Mouse (Mus musculus): ENCODE data around the gene Plxna2. TPM values are rescaled to one million over a fixed set of nuclear protein-coding genes. Genes with fewer than 3 reads are reported as not detected.

The Plxna2 gene
- total and polyA plus RNA-seq, 2 experiments, result 6.7 to 8.6 TPM

- Histone ChIP-seq H3K4me3 (ENCODE audit: insufficient read depth, low read depth, low read length) (no peak overlapping the region), H3K27me3 (ENCODE audit: control insufficient read depth, insufficient read depth, low read length) (no peaks in the 10 kb centered on the region), H3K4me1 (ENCODE audit: control insufficient read depth, insufficient read depth, low read length) (no peaks in the 10 kb centered on the region), H3K27ac (replicated peaks; ENCODE audit: insufficient read depth, low read depth, low read length) (no peak overlapping the region), H3K79me2 (ENCODE audit: control insufficient read depth, insufficient read depth, low read length) (no peaks in the 10 kb centered on the region), H3K9ac (ENCODE audit: low read depth, low read length) (no peak overlapping the region), H3K36me3 (ENCODE audit: control insufficient read depth, insufficient read depth, low read length) (no peaks in the 10 kb centered on the region)
- no peak for DNase-seq (ENCODE audit: extremely low read depth, low read depth, low spot score)
- 67% methylated on average over 3 of the region's 3 CpGs for WGBS
- TF ChIP-seq CTCF (IDR thresholded peaks at IDR 0.05; ENCODE audit: low read depth, low read length) (no peak), POLR2A (IDR thresholded peaks at IDR 0.05; ENCODE audit: extremely low read depth, insufficient read depth, low read length) (no peak)
These were observed 218.2 kb downstream of the Plxna2 start for GRCm38 (mm10) chr1:194836182-194836581.

- TF ChIP-seq POLR2A (IDR thresholded peaks at IDR 0.05; ENCODE audit: extremely low read depth, insufficient read depth, low read length) (no peak), CTCF (IDR thresholded peaks at IDR 0.05; ENCODE audit: low read depth, low read length) (no peak)
- Histone ChIP-seq H3K9ac (ENCODE audit: low read depth, low read length) (no peak overlapping the region), H3K79me2 (ENCODE audit: control insufficient read depth, insufficient read depth, low read length) (no peaks in the 10 kb centered on the region), H3K4me1 (ENCODE audit: control insufficient read depth, insufficient read depth, low read length) (no peaks in the 10 kb centered on the region), H3K27me3 (ENCODE audit: control insufficient read depth, insufficient read depth, low read length) (no peaks in the 10 kb centered on the region), H3K36me3 (ENCODE audit: control insufficient read depth, insufficient read depth, low read length) (no peaks in the 10 kb centered on the region), H3K4me3 (ENCODE audit: insufficient read depth, low read depth, low read length) (no peak overlapping the region), H3K27ac (replicated peaks; ENCODE audit: insufficient read depth, low read depth, low read length) (no peak overlapping the region)
- no peak for DNase-seq (ENCODE audit: extremely low read depth, low read depth, low spot score)
- 89% methylated on average over 4 of the region's 4 CpGs for WGBS
These were observed 218.7 kb downstream of the Plxna2 start for GRCm38 (mm10) chr1:194836671-194837070.

GRCm38 (mm10) chr1:194839230-194839910 lies 221.4 kb downstream of the Plxna2 start:
- H3K27me3 ChIP-seq (ENCODE audit: control insufficient read depth, insufficient read depth, low read length), result no peaks in the 10 kb centered on the region
- no peak overlapping the region for H3K9ac ChIP-seq (ENCODE audit: low read depth, low read length)
- no peaks in the 10 kb centered on the region for H3K79me2 ChIP-seq (ENCODE audit: control insufficient read depth, insufficient read depth, low read length)
- DNase-seq (ENCODE audit: extremely low read depth, low read depth, low spot score), result peak; percentile 24
- no peaks in the 10 kb centered on the region for H3K36me3 ChIP-seq (ENCODE audit: control insufficient read depth, insufficient read depth, low read length)
- 5% methylated on average over 1 of the region's 1 CpGs for WGBS
- no peaks in the 10 kb centered on the region for H3K4me1 ChIP-seq (ENCODE audit: control insufficient read depth, insufficient read depth, low read length)
- no peak overlapping the region for H3K4me3 ChIP-seq (ENCODE audit: insufficient read depth, low read depth, low read length)
- TF ChIP-seq CTCF (IDR thresholded peaks at IDR 0.05; ENCODE audit: low read depth, low read length) (peak; percentile 36), POLR2A (IDR thresholded peaks at IDR 0.05; ENCODE audit: extremely low read depth, insufficient read depth, low read length) (no peak)
- H3K27ac ChIP-seq (replicated peaks; ENCODE audit: insufficient read depth, low read depth, low read length), result no peak overlapping the region

GRCm38 (mm10) chr1:194843020-194843419 lies 225.0 kb downstream of the Plxna2 start:
- WGBS, result 80% methylated on average over 2 of the region's 2 CpGs
- no peak for TF ChIP-seq POLR2A (IDR thresholded peaks at IDR 0.05; ENCODE audit: extremely low read depth, insufficient read depth, low read length)
- TF ChIP-seq CTCF (IDR thresholded peaks at IDR 0.05; ENCODE audit: low read depth, low read length), result no peak
- H3K36me3 ChIP-seq (ENCODE audit: control insufficient read depth, insufficient read depth, low read length), result no peaks in the 10 kb centered on the region

GRCm38 (mm10) chr1:194847014-194847413 lies 229.0 kb downstream of the Plxna2 start:
- 83% methylated on average over 4 of the region's 4 CpGs for WGBS
- H3K4me1 ChIP-seq (ENCODE audit: control insufficient read depth, insufficient read depth, low read length), result no peaks in the 10 kb centered on the region
- H3K36me3 ChIP-seq (ENCODE audit: control insufficient read depth, insufficient read depth, low read length), result no peaks in the 10 kb centered on the region

More at GRCm38 (mm10) chr1:194843020-194843419, 225.0 kb downstream of the Plxna2 start:
- Histone ChIP-seq H3K4me1 (ENCODE audit: control insufficient read depth, insufficient read depth, low read length) (no peaks in the 10 kb centered on the region), H3K4me3 (ENCODE audit: insufficient read depth, low read depth, low read length) (no peak overlapping the region), H3K79me2 (ENCODE audit: control insufficient read depth, insufficient read depth, low read length) (no peaks in the 10 kb centered on the region), H3K27ac (replicated peaks; ENCODE audit: insufficient read depth, low read depth, low read length) (no peak overlapping the region), H3K9ac (ENCODE audit: low read depth, low read length) (no peak overlapping the region), H3K27me3 (ENCODE audit: control insufficient read depth, insufficient read depth, low read length) (no peaks in the 10 kb centered on the region)
- no peak for DNase-seq (ENCODE audit: extremely low read depth, low read depth, low spot score)

More at GRCm38 (mm10) chr1:194847014-194847413, 229.0 kb downstream of the Plxna2 start:
- DNase-seq (ENCODE audit: extremely low read depth, low read depth, low spot score), result no peak
- Histone ChIP-seq H3K4me3 (ENCODE audit: insufficient read depth, low read depth, low read length) (no peak overlapping the region), H3K27me3 (ENCODE audit: control insufficient read depth, insufficient read depth, low read length) (no peaks in the 10 kb centered on the region), H3K79me2 (ENCODE audit: control insufficient read depth, insufficient read depth, low read length) (no peaks in the 10 kb centered on the region), H3K27ac (replicated peaks; ENCODE audit: insufficient read depth, low read depth, low read length) (no peak overlapping the region), H3K9ac (ENCODE audit: low read depth, low read length) (no peak overlapping the region)
- TF ChIP-seq CTCF (IDR thresholded peaks at IDR 0.05; ENCODE audit: low read depth, low read length), result no peak
- TF ChIP-seq POLR2A (IDR thresholded peaks at IDR 0.05; ENCODE audit: extremely low read depth, insufficient read depth, low read length), result no peak
